Mouse (Mus musculus) hematopoietic stem cell, adult 5-6 weeks (primary cell): ENCODE results near the gene Plrg1. TPM values are rescaled to one million over a fixed set of nuclear protein-coding genes. Genes with fewer than 3 reads are reported as not detected.

Source experiments
- ATAC-seq, 2 experiments: fragments of 125-278 bp in 1 of 2; replicated peaks in 1 of 2; 2 replicates each; pipeline ENCODE4 v1.8.0; 2016 to 2017; ENCODE audit warnings: inconsistent platforms in 2 of 2, mild to moderate bottlenecking in 2 of 2, moderate number of reproducible peaks in 2 of 2, low read depth in 1 of 2, moderate TSS enrichment in 1 of 2; ENCODE audit not compliant: low FRiP score in 2 of 2, poor library complexity in 2 of 2, severe bottlenecking in 2 of 2, insufficient read depth in 1 of 2, low TSS enrichment in 1 of 2
- total RNA-seq: library from RNA; stranded (forward); fragments of 172-1452, 232-1000 nt; gene quantifications from 2 replicates; pipeline ENCODE4 v1.2.3, GENCODE M21; 2017

Gene Plrg1
- total RNA-seq, 1 experiment from 2014 or later = 87.0 TPM

DNA sequence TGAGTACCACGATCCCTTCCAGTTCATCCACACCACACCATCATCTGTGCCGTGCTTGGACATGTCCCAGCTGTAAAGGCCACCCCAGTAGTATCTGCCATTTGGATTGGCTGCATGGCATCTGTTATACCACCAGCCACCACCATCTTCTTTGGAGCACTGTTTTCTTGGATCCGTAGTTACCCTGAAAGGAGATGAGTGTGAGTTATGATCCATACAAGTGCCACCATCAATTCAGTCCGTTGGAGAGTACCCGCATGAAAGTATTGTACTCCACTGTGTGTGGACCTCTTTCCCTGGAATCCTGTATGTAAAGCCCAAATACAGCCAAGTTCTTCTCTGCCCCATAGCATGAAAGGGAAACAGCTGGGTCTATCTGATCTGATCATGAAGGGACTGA lies 12.9 kb upstream of the Plrg1 start:
- ATAC-seq = no peak

DNA sequence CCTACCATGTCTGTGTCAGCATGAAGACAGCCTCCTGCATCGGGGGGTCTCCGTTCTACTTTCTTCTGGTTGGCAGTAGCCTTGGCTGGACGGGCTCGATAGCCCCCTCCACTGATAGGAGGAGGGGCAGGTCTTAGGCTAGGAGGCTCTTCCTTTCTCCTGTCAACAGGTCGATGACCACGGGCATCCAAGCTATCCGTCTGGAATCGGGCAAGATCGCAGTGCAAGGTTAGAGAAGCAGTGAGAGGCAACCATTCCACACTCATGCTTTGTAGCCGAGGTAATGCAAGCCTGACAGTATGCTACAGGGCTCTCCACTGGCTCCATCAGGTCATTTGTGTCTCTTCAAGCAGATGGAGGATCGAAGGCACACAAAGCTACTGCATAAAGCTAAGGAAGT lies 8.7 kb upstream of the Plrg1 start:
- no peak for ATAC-seq

DNA sequence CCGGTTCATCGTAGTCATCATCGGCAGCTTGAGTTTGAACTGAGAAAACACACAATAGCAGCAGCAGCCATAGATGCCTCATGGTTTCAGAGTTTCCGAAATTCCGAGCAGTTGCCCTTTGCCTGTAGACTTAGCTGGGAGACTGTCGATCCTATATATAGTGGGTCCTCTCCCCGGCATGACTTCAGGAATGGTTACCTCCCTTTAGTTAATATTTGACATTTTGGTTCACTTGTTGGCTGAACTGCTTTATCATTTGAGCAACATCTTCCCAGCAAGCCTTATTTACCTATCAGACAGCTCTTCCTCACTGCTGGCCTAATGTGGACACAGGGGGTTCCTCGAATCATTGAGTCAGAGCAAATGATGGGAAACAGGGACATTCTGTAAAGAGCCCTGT lies 5.6 kb upstream of the Plrg1 start, which contains the start of gene Fgb:
Gene Fgb (minus strand): TSS at position 184 of the 400 bp plus-strand sequence.
- no peak for ATAC-seq

DNA sequence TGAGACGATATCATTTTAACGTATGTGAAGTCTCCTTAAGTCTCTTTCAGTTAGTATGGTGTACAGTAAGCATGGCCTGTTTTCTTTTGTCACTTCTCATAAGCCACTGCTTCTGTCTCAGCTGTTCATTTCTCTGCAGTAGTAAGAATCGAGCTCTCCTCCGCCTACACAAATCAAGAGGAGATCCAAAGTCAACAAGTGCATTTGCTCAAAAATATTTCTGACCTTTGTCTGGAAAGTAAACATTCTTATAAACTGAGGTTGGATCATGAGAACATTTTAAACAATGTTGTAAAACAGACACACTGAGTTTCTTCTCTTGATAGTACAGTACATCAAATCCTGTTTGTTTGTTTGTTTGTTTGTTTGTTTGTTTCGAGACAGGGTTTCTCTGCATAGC lies 4.7 kb upstream of the Plrg1 start:
- ATAC-seq = no peak

DNA sequence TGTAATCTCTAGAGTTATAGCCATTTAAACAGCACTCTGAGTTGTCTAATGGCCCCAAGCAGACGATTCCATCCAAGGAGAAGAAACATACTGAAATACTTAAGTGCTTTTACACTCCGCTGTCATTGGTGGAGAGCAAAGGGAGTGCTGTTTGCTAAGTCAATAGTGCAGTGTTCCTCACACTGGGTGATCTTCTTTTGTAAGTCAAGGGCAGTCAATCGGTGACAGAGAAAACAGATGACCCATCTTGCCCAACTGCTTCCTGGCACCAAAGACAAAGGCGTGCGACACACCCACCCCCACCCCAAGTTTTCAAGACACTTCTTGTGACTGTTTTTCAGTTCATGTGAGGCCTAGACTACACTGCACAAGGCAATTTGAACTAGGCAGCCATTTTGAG lies 3.2 kb upstream of the Plrg1 start:
- ATAC-seq = no peak

DNA sequence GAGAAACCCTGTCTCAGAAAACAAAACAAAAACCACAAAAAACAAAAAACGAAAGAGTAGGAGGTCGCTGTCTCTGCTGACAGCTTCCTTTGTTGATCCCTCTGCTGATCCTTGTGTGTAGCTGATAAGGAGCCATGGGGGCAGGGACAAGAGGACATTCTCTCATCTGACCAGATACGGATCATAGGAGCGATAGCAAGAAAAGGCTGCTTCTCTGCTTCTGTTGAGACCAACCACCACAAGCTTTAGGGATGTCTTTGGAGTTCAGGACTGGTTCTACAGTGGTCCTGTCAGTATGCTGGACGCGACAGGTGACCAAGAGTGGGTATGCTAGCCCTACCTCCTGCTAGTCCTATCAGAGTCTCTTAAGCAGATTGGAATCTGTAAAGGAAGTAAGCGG lies 2.2 kb upstream of the Plrg1 start:
- ATAC-seq = no peak

DNA sequence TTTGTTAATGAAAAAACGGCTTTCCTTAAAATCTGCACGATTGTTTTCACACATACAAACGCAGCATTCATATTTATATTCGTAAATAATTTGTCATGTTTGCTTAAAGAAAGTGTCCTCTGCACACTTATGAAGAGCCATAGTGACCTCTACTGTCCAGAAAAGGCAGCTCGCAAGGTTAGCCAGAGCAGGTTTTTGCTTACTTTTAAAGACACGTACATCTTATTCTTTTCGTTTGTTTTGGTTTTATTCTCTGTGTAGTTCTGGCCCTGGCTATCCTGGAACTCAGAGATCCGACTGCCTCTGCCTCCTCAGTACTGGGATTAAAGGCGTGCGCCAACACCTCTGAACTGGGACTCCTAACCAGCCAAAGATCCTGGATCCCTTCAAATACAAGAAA lies 1.6 kb upstream of the Plrg1 start:
- ATAC-seq = peak; percentile 34 to 63; a peak in 1 of 4 replicates

DNA sequence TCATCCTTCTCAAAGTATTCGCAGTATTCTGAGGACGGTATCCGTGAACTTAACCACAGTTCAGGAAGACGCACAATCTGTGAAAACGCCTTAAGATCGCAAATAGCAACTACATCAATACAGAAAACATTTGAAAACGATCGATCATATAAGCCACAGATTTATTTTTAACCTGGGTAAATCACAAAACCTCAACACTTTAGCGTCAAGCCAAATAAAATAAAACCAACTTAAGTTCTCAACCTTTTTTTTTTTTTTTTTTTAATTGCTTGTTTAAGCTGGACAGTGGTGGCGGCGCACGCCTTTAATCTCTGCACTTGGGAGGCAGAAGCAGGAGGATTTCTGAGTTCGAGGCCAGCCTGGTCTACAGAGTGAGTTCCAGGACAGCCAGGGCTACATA lies 563 bp upstream of the Plrg1 start:
- ATAC-seq = no peak

DNA sequence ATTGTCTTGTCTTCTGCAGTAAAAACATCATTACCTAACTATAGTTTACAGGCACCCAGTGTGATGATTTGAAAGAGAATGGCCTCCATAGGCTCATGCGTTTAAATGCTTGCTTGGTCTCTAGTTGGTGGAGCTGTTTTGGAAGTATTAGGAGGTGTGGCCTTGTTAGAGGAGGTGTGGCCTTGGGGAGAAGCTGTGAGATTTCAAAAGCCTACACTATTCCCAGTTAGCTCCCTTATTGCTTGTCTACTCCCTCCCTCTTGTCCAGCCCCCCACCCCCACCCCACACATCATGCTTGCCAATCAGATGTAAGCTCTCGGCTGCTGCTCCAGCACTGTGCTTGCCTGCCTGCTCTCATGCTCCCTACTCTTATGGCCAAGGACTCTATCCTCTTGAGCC lies 1.7 kb downstream of the Plrg1 start:
- ATAC-seq = no peak

DNA sequence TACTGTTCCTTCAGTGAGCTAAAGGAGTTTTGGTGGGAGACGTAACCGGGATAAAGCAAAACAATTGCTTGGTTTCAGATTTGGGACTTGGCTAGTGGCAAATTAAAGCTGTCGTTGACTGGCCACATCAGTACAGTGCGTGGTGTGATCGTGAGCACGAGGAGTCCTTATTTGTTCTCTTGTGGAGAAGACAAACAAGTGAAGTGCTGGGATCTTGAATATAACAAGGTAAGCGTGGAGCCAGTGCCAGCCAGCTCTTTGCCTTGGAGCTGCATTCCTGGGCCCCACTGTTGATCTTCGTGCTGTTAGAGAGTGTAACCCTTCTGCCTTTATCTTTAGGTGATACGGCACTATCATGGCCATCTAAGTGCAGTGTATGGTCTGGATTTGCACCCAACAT lies 12.6 kb downstream of the Plrg1 start:
- no peak for ATAC-seq

DNA sequence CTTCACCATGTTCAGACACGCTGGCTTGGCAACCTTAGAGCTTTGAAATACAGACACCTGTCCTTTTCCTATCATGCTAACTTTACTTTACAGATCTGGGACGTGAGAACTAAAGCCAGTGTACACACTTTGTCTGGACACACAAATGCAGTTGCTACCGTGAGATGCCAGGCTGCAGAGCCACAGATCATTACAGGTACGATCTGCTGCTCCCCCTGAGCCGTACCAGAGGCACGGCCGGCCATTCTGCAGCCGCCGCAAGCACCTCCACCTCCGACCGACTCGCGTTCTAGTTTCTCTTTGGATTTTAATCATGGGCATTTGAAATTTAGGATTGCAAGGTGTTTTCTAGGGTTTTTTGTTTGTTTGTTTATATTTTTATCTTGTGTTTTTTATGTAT lies 13.5 kb downstream of the Plrg1 start:
- ATAC-seq = no peak

DNA sequence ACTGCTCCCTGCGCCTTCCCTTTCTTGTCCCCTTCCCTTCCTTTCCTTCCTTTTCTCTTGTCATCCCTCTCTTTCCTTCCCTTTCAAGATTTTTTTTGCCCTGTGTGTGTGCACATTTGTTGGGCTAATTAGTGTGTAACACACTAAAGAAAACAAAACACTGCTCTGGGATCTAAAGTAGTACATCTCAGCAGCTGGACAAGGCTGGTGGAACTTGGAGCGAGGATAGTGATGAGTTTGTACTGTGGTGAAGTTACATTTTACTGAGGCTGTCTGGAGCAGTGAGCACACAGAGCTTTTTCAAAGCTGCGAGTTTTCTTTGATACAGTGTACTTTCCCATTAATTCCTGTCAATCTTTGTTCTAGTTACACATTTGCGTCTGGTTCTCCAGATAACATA lies 14.9 kb downstream of the Plrg1 start:
- no peak for ATAC-seq

DNA sequence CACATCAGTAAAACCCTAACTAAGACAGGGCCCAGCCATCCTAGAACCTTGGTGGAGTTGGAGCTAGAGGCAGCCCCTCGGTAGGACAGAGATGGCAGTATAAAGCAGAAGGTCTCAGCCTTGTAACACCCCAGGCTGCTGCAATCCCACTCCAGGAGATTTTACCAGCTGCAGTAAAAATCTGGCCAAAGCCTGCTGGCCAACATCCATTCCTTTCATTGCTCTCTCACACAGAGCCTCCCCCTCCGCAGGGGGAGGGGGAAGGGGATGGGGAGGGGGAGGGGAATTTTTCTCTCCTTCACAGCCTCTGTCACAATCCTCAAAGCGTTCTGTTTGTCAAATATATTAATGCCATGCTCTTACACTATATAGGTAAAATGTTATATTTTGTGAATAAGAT lies 21.2 kb downstream of the Plrg1 start:
- no peak for ATAC-seq

DNA sequence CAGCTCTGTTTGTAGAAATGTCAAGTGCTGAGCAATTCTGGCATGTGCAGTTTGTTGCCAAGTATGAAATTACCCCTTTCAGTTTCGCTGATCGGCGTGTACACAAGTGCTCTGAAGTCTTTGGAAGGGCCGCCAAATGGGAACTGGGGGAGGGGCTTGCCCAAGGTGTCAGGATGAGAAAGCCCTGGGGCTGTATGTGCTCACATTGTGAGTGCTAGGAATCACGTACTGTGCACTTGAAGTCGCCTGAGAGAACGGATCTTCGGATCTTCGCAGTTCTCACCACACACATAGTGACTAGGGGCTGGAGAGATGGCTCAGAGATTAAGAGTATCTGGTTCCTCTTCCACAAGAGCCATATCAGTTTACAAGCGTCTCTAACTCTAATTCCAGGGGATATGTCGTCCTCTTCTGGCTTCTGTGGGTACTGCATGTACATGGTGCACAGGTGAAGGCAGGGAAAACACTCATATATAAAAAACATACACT lies 25.3 kb downstream of the Plrg1 start:
- peak; percentile 95 to 99 for ATAC-seq

DNA sequence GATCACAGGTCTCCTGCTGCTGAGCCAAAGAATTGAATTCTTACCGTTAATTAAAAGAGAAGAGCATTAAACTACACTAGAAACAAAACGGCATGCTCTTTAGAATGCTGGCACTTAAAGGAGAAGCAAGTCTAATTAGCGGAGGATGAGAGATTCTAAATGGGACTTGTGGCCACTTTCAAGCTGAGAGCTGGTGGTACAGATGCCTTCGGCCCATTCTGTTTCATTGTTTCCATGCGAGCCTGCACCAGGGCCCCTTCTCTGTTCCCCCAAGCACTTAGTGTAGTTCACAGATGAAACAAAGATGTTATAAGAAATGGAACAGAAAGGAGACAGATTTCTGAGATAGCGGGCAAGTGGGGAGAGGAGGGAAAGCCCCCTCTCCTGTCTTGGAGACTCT lies 42.3 kb downstream of the Plrg1 start:
- ATAC-seq = no peak

DNA sequence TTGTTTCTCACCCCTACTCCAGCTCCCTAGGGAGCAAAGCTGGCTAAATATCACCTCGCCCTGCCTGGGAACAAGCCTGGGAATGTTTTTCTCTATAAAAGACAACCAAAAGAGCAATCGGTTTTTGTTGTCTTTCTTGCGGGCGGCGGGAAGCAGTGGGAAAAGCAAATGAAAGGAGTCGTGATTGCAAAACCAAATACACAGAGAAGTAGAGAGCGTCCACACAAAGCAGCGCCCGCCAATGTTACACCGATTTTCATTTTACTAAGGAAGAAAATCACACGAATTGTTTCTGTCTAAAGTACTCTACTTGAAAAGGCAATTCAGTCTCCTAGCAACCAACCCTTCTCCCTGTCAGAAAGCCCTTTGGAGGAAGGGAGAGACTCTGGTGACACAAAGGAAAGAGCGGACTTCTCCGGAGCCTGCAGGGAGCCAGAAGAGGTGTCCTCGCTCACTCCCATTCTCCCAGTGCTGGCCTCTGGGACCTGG lies 43.3 kb downstream of the Plrg1 start:
- no peak for ATAC-seq

DNA sequence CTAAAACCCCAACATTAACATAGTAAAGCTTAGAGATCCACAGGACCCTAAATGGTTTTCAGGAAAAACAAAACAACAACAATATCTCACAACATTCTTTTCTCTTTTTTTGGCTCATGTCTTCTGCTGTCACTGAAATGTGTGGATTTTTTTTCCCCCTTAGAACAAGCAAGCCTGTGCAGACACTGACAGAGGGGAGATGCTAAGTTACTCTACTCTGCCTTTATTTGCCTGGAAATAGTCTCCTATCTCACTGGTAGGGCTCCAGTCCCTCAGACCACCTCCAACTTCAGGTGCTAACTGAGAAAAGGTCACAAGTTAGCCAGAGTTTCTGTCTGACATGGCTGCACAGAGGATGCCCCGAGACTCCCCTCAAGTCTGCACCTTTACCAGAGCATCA lies 43.8 kb downstream of the Plrg1 start:
- ATAC-seq = no peak

DNA sequence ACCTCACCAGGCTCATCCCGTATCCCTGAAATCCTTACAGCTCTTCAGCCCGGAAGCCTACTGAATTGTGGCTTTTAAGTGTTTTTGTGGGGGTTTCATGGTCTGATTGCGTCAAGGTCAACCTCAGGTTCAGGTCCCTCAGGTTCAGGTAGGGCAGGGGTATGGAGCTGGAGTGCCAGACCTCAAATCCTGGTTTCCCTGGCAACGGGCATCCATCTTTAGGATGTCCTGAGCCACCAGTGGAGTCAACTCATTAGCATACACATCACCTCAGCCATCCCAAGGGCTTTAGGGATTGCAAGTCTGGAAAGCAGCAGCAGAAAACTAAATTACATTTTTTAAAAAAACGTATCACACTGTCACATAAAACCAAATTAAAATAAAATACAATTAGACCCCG lies 44.3 kb downstream of the Plrg1 start:
- no peak for ATAC-seq

DNA sequence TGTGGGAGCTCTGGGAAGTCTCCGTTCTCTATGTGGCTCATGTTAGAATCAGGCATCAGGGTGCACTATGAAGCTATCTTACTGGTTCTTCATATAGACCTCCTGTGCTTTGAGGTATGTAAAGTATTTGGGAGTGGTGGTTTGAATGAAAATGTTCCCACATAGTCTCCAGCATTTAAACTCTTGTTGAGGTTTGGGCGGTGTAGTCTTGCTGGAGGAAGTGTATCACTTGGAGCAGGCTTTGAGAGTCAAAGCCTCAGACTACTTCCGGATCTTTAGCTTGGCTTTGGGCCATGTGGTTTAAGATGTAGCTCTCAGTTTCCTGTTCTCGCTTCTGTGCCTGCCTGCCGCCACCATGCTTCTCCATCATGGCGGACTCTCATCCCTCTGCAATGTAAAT lies 47.0 kb downstream of the Plrg1 start:
- ATAC-seq = no peak

DNA sequence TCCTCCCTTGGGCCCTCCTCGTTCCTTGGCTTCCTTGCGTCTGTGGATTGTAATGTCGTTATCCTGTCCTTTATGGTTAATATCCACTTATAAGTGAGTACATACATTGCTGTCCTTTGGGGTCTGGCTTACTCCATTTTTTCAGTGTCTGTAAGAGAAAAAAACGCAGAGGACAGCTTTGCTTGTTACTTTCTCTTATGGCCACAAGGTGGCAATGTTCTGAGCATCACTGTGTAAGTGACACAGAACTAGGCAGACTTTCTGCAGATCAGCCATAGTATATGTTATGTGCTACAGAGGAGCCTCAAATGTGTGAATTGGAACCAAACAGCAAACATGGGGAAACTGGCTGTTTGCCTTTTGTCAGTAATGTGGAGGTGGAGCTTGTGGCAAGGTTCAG lies 54.8 kb downstream of the Plrg1 start:
- ATAC-seq = peak; percentile 66 to 76
